Mouse (Mus musculus) right cerebral cortex, postnatal 36 days (tissue): ENCODE measurements around the gene Olfr859.
"Not testable (repeated sequence)": the region's sequence is repeated elsewhere in the genome, so short reads cannot be mapped to it uniquely, and the experiment has no call there.

Experiments
- DNase-seq, 2 experiments: peaks; one replicate each; pipeline ENCODE4 v3.0.0; 2022; ENCODE audit warnings: low spot score in 2 of 2, mixed read lengths in 1 of 2

The Olfr859 gene

GRCm38 (mm10) chr9:19804606-19805005 lies at the start of gene Olfr859:
Gene Olfr859, plus strand, starts transcription at chr9:19804906.
- not testable (repeated sequence) for DNase-seq

DNA sequence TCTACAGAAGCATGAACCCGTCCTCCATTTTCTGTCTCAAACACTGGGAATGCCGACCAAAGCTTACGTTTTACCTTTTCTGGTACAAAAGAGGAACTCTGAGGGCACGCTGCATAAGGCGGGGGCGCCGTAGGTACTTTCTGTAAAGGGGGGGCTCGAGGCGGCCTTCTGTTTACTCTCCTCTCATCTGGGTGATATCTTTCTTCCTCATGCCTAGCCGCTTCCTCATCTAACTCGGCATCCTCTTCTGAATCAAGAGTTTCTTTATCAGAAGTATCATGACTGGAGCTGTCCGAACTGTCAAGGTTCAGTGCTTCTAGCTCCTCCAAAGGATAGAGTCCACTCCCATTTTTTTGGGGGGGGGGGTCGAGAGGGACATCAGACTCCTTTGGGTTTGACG lies 35.6 kb upstream of the Olfr859 start:
- no peak for DNase-seq

GRCm38 (mm10) chr9:19769701-19770100 lies 35.0 kb upstream of the Olfr859 start:
- no peak for DNase-seq

- DNase-seq: no peak
Measured at GRCm38 (mm10) chr9:19779983-19780382, 24.7 kb upstream of the Olfr859 start, which contains the start of gene Olfr58. Gene Olfr58, plus strand, starts transcription at chr9:19780283.

GRCm38 (mm10) chr9:19803000-19803399 lies 1.7 kb upstream of the Olfr859 start:
- DNase-seq: no peak

- DNase-seq: no peak
Measured at GRCm38 (mm10) chr9:19849647-19850046, 44.9 kb downstream of the Olfr859 start, which contains the start of gene Olfr860. Gene Olfr860, minus strand, starts transcription at chr9:19849747.
